Mouse (Mus musculus) lung, embryonic 15.5 days (tissue): Measurements from ENCODE around the gene Gm9125. TPM values are rescaled to one million over a fixed set of nuclear protein-coding genes. Genes with fewer than 3 reads are reported as not detected.
"Not testable (repeated sequence)": the region's sequence is repeated elsewhere in the genome, so short reads cannot be mapped to it uniquely, and the experiment has no call there.

Experiments used
- ATAC-seq: fragments of 200-750 bp; cut with Nextera tagmentation; 2 replicates; pipeline ENCODE4 v1.8.0; 2017; ENCODE audit warnings: moderate number of reproducible peaks, borderline replicate concordance; ENCODE audit not compliant: low FRiP score, low TSS enrichment; ENCODE audit errors: extremely low read depth
- H3K27ac ChIP-seq: fragments of 300-500 bp; sonication (generic); 2 replicates; pipeline ENCODE4 v1.5.1; 2015; ENCODE audit warnings: moderate library complexity, mild to moderate bottlenecking, inconsistent platforms
- H3K27me3 ChIP-seq: fragments of 300-500 bp; sonication (generic); 2 replicates; pipeline ENCODE4 v1.6.1; 2015; ENCODE audit warnings: inconsistent platforms
- H3K36me3 ChIP-seq: fragments of 300-500 bp; sonication (generic); 2 replicates; pipeline ENCODE4 v1.6.1; 2015; ENCODE audit warnings: inconsistent platforms
- H3K4me1 ChIP-seq: fragments of 300-500 bp; sonication (generic); 2 replicates; pipeline ENCODE4 v1.6.1; 2015; ENCODE audit warnings: inconsistent platforms
- H3K4me2 ChIP-seq: fragments of 300-500 bp; sonication (generic); 2 replicates; pipeline ENCODE4 v1.6.1; 2015; ENCODE audit warnings: inconsistent platforms, mild to moderate bottlenecking, moderate library complexity
- H3K4me3 ChIP-seq: fragments of 300-500 bp; sonication (generic); 2 replicates; pipeline ENCODE4 v1.5.1; 2015; ENCODE audit warnings: mild to moderate bottlenecking, inconsistent platforms
- H3K9ac ChIP-seq: fragments of 300-500 bp; sonication (generic); 2 replicates; pipeline ENCODE4 v1.6.1; 2015; ENCODE audit warnings: inconsistent platforms
- H3K9me3 ChIP-seq: fragments of 300-500 bp; sonication (generic); 2 replicates; pipeline ENCODE4 v1.6.1; 2016; ENCODE audit warnings: inconsistent platforms
- whole genome bisulfite sequencing: fragments of 180-500 bp; shearing (Covaris S2); methylation state at CpG from one replicate; pipeline ENCODE4 v1.1.7; 2015; 5-methylcytosine and 5-hydroxymethylcytosine counted together
- polyA plus RNA-seq: library from polyadenylated mRNA; unstranded; fragments of >200 nt; fragmentation: Nextera tagmentation; extraction: Ambion mirVana; gene quantifications from 2 replicates; pipeline ENCODE4 v1.2.1, GENCODE M21; 2015

Gene Gm9125
- not detected in 2 replicates for polyA plus RNA-seq

- not testable (repeated sequence) for H3K4me2 ChIP-seq, H3K9ac ChIP-seq, ATAC-seq, H3K27ac ChIP-seq, H3K9me3 ChIP-seq, H3K27me3 ChIP-seq, H3K4me3 ChIP-seq, H3K4me1 ChIP-seq, H3K36me3 ChIP-seq
- WGBS: 63% methylated on average over 1 of the region's 3 CpGs
These were observed at the start of gene Gm9125 for GRCm38 (mm10) chr3:94054785-94055184. Gene Gm9125 (minus strand): TSS chr3:94054885.

- H3K27me3 ChIP-seq, H3K36me3 ChIP-seq, H3K4me2 ChIP-seq, H3K4me3 ChIP-seq, H3K9ac ChIP-seq, H3K27ac ChIP-seq, H3K9me3 ChIP-seq, H3K4me1 ChIP-seq, ATAC-seq: not testable (repeated sequence)
- 50% methylated on average over 1 of the region's 3 CpGs for WGBS
These were observed 17.9 kb upstream of the Gm9125 start, which contains the start of gene Gm10697 for GRCm38 (mm10) chr3:94072544-94072943. Gene Gm10697 (minus strand): TSS chr3:94072644.

- not testable (repeated sequence) for H3K27me3 ChIP-seq, H3K4me2 ChIP-seq, H3K36me3 ChIP-seq, H3K9ac ChIP-seq, H3K27ac ChIP-seq, ATAC-seq, H3K4me1 ChIP-seq, H3K9me3 ChIP-seq, H3K4me3 ChIP-seq
- whole genome bisulfite sequencing: 83% methylated on average over 1 of the region's 5 CpGs
These were observed 5.0 kb downstream of the Gm9125 start for GRCm38 (mm10) chr3:94049566-94050121.

- not testable (repeated sequence) for H3K9me3 ChIP-seq, H3K4me3 ChIP-seq, H3K36me3 ChIP-seq, H3K9ac ChIP-seq, ATAC-seq, H3K27ac ChIP-seq, H3K4me1 ChIP-seq, H3K27me3 ChIP-seq, H3K4me2 ChIP-seq
- 79% methylated on average over 1 of the region's 1 CpGs for WGBS
These were observed 16.4 kb downstream of the Gm9125 start for GRCm38 (mm10) chr3:94038241-94038640.

- H3K4me2 ChIP-seq, H3K36me3 ChIP-seq: not testable (repeated sequence)
- WGBS: 86% methylated on average over 18 of the region's 18 CpGs
These were observed 20.3 kb downstream of the Gm9125 start for GRCm38 (mm10) chr3:94034400-94034799.

More at GRCm38 (mm10) chr3:94034400-94034799, 20.3 kb downstream of the Gm9125 start:
- not testable (repeated sequence) for H3K9me3 ChIP-seq, H3K27ac ChIP-seq, H3K4me3 ChIP-seq, ATAC-seq, H3K9ac ChIP-seq, H3K4me1 ChIP-seq, H3K27me3 ChIP-seq

Other genes with a start within 250 kb of the Gm9125 start
- not detected in 2 replicates for gene Tdpoz3, start 228.9 kb downstream of the Gm9125 start, polyA plus RNA-seq
- gene Gm9117, start 111.3 kb downstream of the Gm9125 start, polyA plus RNA-seq: not detected in 2 replicates
- not detected in 2 replicates for gene Tdpoz5, start 93.6 kb downstream of the Gm9125 start, polyA plus RNA-seq
- gene Gm10697, start 17.8 kb upstream of the Gm9125 start, polyA plus RNA-seq: not detected in 2 replicates
- gene Gm10696, start 123.3 kb upstream of the Gm9125 start, polyA plus RNA-seq: not detected in 2 replicates
- not detected in 2 replicates for gene Gm5286, start 141.8 kb upstream of the Gm9125 start, polyA plus RNA-seq
- not detected in 2 replicates for gene Gm4778, start 209.2 kb upstream of the Gm9125 start, polyA plus RNA-seq